Mouse (Mus musculus) heart, embryonic 14.5 days (tissue): ENCODE data around the gene Ell2. TPM values are rescaled to one million over a fixed set of nuclear protein-coding genes. Genes with fewer than 3 reads are reported as not detected.

Source experiments
- ATAC-seq: fragments of 200-750 bp; cut with Nextera tagmentation; 2 replicates; pipeline ENCODE4 v1.8.0; 2017; ENCODE audit warnings: low read depth, moderate TSS enrichment; ENCODE audit not compliant: insufficient number of reproducible peaks, insufficient read depth, low FRiP score
- H3K27ac ChIP-seq, 2 experiments: fragments of 200-500 bp in 1 of 2; fragments of 300-500 bp in 1 of 2; sonication (generic) in 1 of 2; replicated peaks in 1 of 2; 2 replicates each; pipeline ENCODE4 v1.5.1; 2012 to 2014; ENCODE audit warnings: low read depth in 2 of 2, low read length in 2 of 2, control low read depth in 1 of 2, mild to moderate bottlenecking in 1 of 2, mixed read lengths in 1 of 2; ENCODE audit not compliant: control insufficient read depth in 1 of 2, insufficient read depth in 1 of 2
- H3K27me3 ChIP-seq: fragments of 300-500 bp; sonication (generic); 2 replicates; pipeline ENCODE4 v1.6.1; 2014; ENCODE audit warnings: mild to moderate bottlenecking, low read length, control low read depth; ENCODE audit not compliant: control insufficient read depth, insufficient read depth
- H3K36me3 ChIP-seq: fragments of 300-500 bp; sonication (generic); 2 replicates; pipeline ENCODE4 v1.6.1; 2014; ENCODE audit warnings: mild to moderate bottlenecking, control low read depth, low read length, mixed read lengths; ENCODE audit not compliant: control insufficient read depth, insufficient read depth
- H3K4me1 ChIP-seq, 2 experiments: fragments of 200-500 bp in 1 of 2; fragments of 300-500 bp in 1 of 2; sonication (generic) in 1 of 2; 2 replicates each; pipeline ENCODE4 v1.6.1; 2012 to 2014; ENCODE audit warnings: low read length in 2 of 2, control low read depth in 1 of 2, mixed read lengths in 1 of 2; ENCODE audit not compliant: control insufficient read depth in 2 of 2, insufficient read depth in 2 of 2
- H3K4me2 ChIP-seq: fragments of 300-500 bp; sonication (generic); 2 replicates; pipeline ENCODE4 v1.6.1; 2014; ENCODE audit warnings: mild to moderate bottlenecking, low read length
- H3K4me3 ChIP-seq, 2 experiments: fragments of 200-500 bp in 1 of 2; fragments of 300-500 bp in 1 of 2; sonication (generic) in 1 of 2; 2 replicates each; pipeline ENCODE4 v1.5.1; 2012 to 2014; ENCODE audit warnings: low read length in 2 of 2, mild to moderate bottlenecking in 2 of 2, control low read depth in 1 of 2, low read depth in 1 of 2, moderate library complexity in 1 of 2; ENCODE audit not compliant: control insufficient read depth in 1 of 2, insufficient read depth in 1 of 2
- H3K9ac ChIP-seq: fragments of 300-500 bp; sonication (generic); 2 replicates; pipeline ENCODE4 v1.6.1; 2014; ENCODE audit warnings: mild to moderate bottlenecking, low read length
- H3K9me3 ChIP-seq: fragments of 300-500 bp; sonication (generic); 2 replicates; pipeline ENCODE4 v1.6.1; 2016; ENCODE audit warnings: low read length, control low read depth; ENCODE audit not compliant: control insufficient read depth
- WGBS: fragments of 180-500 bp; shearing (Covaris S2); extraction: QIAGEN DNeasy Blood & Tissue Kit; methylation state at CpG from one replicate; pipeline ENCODE4 v1.1.7; 2014; 5-methylcytosine and 5-hydroxymethylcytosine counted together
- polyA plus RNA-seq: library from polyadenylated mRNA; unstranded; fragments of >200 nt; fragmentation: Nextera tagmentation; extraction: Ambion mirVana; gene quantifications from 2 replicates; pipeline ENCODE4 v1.2.1, GENCODE M21; 2014

Gene Ell2
- polyA plus RNA-seq, 1 experiment from 2014 or later, result 3.6 TPM

GRCm38 (mm10) chr13:75766967-75767366 is 60.4 kb downstream of the Ell2 start:
- Histone ChIP-seq H3K9ac (no peak overlapping the region), H3K4me1 (no peaks in the 10 kb centered on the region), H3K4me3 (no peak overlapping the region), H3K27ac (no peak overlapping the region), H3K27me3 (no peaks in the 10 kb centered on the region), H3K4me2 (no peak overlapping the region), H3K9me3 (no peaks in the 10 kb centered on the region), H3K36me3 (peaks cover 4% of the 10 kb centered on the region; the same call in 1 of the 2 replicates)
- ATAC-seq, result no peak
- WGBS, result 84% methylated on average over 2 of the region's 2 CpGs

GRCm38 (mm10) chr13:75770744-75771143 is 64.2 kb downstream of the Ell2 start:
- Histone ChIP-seq H3K27me3 (no peaks in the 10 kb centered on the region), H3K4me1 (no peaks in the 10 kb centered on the region), H3K4me2 (no peak overlapping the region), H3K4me3 (no peak overlapping the region), H3K27ac (no peak overlapping the region), H3K36me3 (no peaks in the 10 kb centered on the region), H3K9me3 (no peaks in the 10 kb centered on the region), H3K9ac (no peak overlapping the region)
- 98% methylated on average over 2 of the region's 2 CpGs for WGBS
- no peak for ATAC-seq

GRCm38 (mm10) chr13:75771404-75771803 is 64.8 kb downstream of the Ell2 start:
- Histone ChIP-seq H3K4me2 (no peak overlapping the region), H3K36me3 (no peaks in the 10 kb centered on the region), H3K4me3 (no peak overlapping the region), H3K9ac (no peak overlapping the region), H3K4me1 (no peaks in the 10 kb centered on the region), H3K27ac (no peak overlapping the region), H3K9me3 (no peaks in the 10 kb centered on the region), H3K27me3 (no peaks in the 10 kb centered on the region)
- no peak for ATAC-seq
- 76% methylated on average over 4 of the region's 4 CpGs for WGBS

- Histone ChIP-seq H3K4me1 (no peaks in the 10 kb centered on the region), H3K4me2 (no peak overlapping the region), H3K27me3 (no peaks in the 10 kb centered on the region), H3K9me3 (no peaks in the 10 kb centered on the region), H3K36me3 (no peaks in the 10 kb centered on the region), H3K9ac (no peak overlapping the region), H3K4me3 (no peak overlapping the region), H3K27ac (no peak overlapping the region)
- ATAC-seq, result no peak
- WGBS, result 75% methylated on average over 3 of the region's 3 CpGs
Measured at GRCm38 (mm10) chr13:75771984-75772730, 65.6 kb downstream of the Ell2 start.

- no peaks in the 10 kb centered on the region for H3K4me1 ChIP-seq
- no peak for ATAC-seq
Measured at GRCm38 (mm10) chr13:75775961-75776360, 69.4 kb downstream of the Ell2 start.

GRCm38 (mm10) chr13:75776692-75777091 is 70.1 kb downstream of the Ell2 start:
- no peak overlapping the region for H3K27ac ChIP-seq
- H3K4me3 ChIP-seq, result no peak overlapping the region
- no peak overlapping the region for H3K9ac ChIP-seq
- no peaks in the 10 kb centered on the region for H3K36me3 ChIP-seq
- no peaks in the 10 kb centered on the region for H3K9me3 ChIP-seq
- no peaks in the 10 kb centered on the region for H3K4me1 ChIP-seq
- H3K27me3 ChIP-seq, result no peaks in the 10 kb centered on the region
- no peak overlapping the region for H3K4me2 ChIP-seq
- WGBS, result 75% methylated on average over 1 of the region's 1 CpGs
- no peak for ATAC-seq

More at GRCm38 (mm10) chr13:75775961-75776360, 69.4 kb downstream of the Ell2 start:
- Histone ChIP-seq H3K9me3 (no peaks in the 10 kb centered on the region), H3K36me3 (no peaks in the 10 kb centered on the region), H3K27ac (no peak overlapping the region), H3K9ac (no peak overlapping the region), H3K4me3 (no peak overlapping the region), H3K27me3 (no peaks in the 10 kb centered on the region), H3K4me2 (no peak overlapping the region)

GRCm38 (mm10) chr13:75778156-75778555 is 71.6 kb downstream of the Ell2 start:
- H3K27ac ChIP-seq, result no peak overlapping the region
- no peak overlapping the region for H3K4me3 ChIP-seq
- no peaks in the 10 kb centered on the region for H3K9me3 ChIP-seq
- 75% methylated on average over 6 of the region's 6 CpGs for WGBS
- H3K4me2 ChIP-seq, result no peak overlapping the region
- ATAC-seq, result no peak
- H3K36me3 ChIP-seq, result no peaks in the 10 kb centered on the region
- H3K4me1 ChIP-seq, result no peaks in the 10 kb centered on the region
- H3K27me3 ChIP-seq, result no peaks in the 10 kb centered on the region
- no peak overlapping the region for H3K9ac ChIP-seq

GRCm38 (mm10) chr13:75779169-75779568 is 72.6 kb downstream of the Ell2 start:
- no peak for ATAC-seq
- H3K4me1 ChIP-seq, result no peaks in the 10 kb centered on the region
- 85% methylated on average over 2 of the region's 2 CpGs for WGBS
- no peaks in the 10 kb centered on the region for H3K9me3 ChIP-seq
- no peak overlapping the region for H3K9ac ChIP-seq
- no peaks in the 10 kb centered on the region for H3K36me3 ChIP-seq
- no peak overlapping the region for H3K4me2 ChIP-seq
- no peak overlapping the region for H3K27ac ChIP-seq
- H3K27me3 ChIP-seq, result no peaks in the 10 kb centered on the region
- H3K4me3 ChIP-seq, result no peak overlapping the region
